Mouse (Mus musculus): Measurements from ENCODE around the gene Xpnpep2.

GRCm38 (mm10) chrX:48143415-48144335 lies 35.1 kb downstream of the Xpnpep2 start:
- peak; percentile 28; the same call in 1 of the 2 replicates for TF ChIP-seq POLR2A (IDR thresholded peaks at IDR 0.05; ENCODE audit: borderline replicate concordance, extremely low read depth, low read depth, low read length)
- no peak for TF ChIP-seq CTCF (IDR thresholded peaks at IDR 0.05; ENCODE audit: insufficient read depth, low read length)
